Mouse (Mus musculus): ENCODE measurements around the gene Usp39. TPM values are rescaled to one million over a fixed set of nuclear protein-coding genes. Genes with fewer than 3 reads are reported as not detected.

Gene Usp39
- polyA plus RNA-seq, 1 experiment from 2014 or later, result 46.6 TPM

DNA sequence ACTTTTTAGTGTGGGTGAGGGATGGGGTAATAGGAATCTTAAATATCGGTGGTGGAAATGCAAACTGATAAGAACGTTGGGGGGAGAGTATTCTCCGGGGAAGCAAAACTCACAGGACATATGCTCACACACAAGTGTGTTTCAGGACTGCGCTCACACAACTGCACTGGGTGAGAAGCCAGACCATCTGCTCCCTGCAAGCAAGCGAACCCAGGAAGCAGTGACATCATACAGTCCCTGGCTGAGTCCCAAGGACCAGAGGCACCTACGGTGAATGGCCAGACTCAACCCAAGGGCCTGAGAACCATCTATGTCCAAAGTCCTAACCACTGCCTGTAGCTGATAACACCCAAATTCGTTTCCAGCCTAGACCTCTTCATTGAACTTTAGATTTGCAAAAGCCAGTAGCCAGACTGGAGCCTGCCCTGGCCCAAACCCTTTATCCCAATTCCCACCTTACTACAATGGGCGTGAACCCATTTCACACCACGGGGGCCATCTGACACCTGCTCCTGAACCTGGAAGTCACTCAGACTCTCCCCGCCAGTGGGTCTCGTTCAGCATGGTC is 73.9 kb downstream of the Usp39 start:
- H3K4me3 ChIP-seq (ENCODE audit: low read depth, low read length), result no peak overlapping the region
- no peak overlapping the region for H3K9ac ChIP-seq (ENCODE audit: low read depth, low read length)
- H3K4me1 ChIP-seq (ENCODE audit: control insufficient read depth, insufficient read depth, low read length), result no peaks in the 10 kb centered on the region
- 82% methylated on average over 11 of the region's 11 CpGs for WGBS
- no peaks in the 10 kb centered on the region for H3K9me3 ChIP-seq (ENCODE audit: control insufficient read depth, low read length)
- H3K4me2 ChIP-seq (ENCODE audit: low read depth, low read length), result no peak overlapping the region
- no peaks in the 10 kb centered on the region for H3K27me3 ChIP-seq (replicated peaks; ENCODE audit: control insufficient read depth, insufficient read depth, low read length)
- no peak for ATAC-seq (ENCODE audit: low read depth)
- H3K36me3 ChIP-seq (ENCODE audit: control insufficient read depth, insufficient read depth, low read length), result no peaks in the 10 kb centered on the region
- no peak overlapping the region for H3K27ac ChIP-seq (replicated peaks; ENCODE audit: low read depth, low read length)
- no peak for DNase-seq (ENCODE audit: low spot score)

- Histone ChIP-seq H3K4me2 (ENCODE audit: low read depth, low read length) (no peak overlapping the region), H3K9me3 (ENCODE audit: control insufficient read depth, low read length) (no peaks in the 10 kb centered on the region), H3K27ac (replicated peaks; ENCODE audit: low read depth, low read length) (no peak overlapping the region), H3K9ac (ENCODE audit: low read depth, low read length) (no peak overlapping the region), H3K4me1 (ENCODE audit: control insufficient read depth, insufficient read depth, low read length) (no peaks in the 10 kb centered on the region), H3K27me3 (replicated peaks; ENCODE audit: control insufficient read depth, insufficient read depth, low read length) (no peaks in the 10 kb centered on the region), H3K4me3 (ENCODE audit: low read depth, low read length) (no peak overlapping the region), H3K36me3 (ENCODE audit: control insufficient read depth, insufficient read depth, low read length) (no peaks in the 10 kb centered on the region)
- 78% methylated on average over 5 of the region's 5 CpGs for WGBS
- ATAC-seq (ENCODE audit: low read depth) (no peak), DNase-seq (ENCODE audit: low spot score) (no peak)
These were observed 74.7 kb downstream of the Usp39 start for GRCm38 (mm10) chr6:72270258-72270657.

Other genes starting within 250 kb of the Usp39 start
- 31.3 and 33.6 TPM in 2 replicates for gene St3gal5, start 247.6 kb downstream of the Usp39 start, polyA plus RNA-seq (2014; fragmentation: Nextera tagmentation; extraction: Ambion mirVana)
- 12.1 and 12.9 TPM in 2 replicates for gene Atoh8, start 109.6 kb downstream of the Usp39 start, polyA plus RNA-seq (2014; fragmentation: Nextera tagmentation; extraction: Ambion mirVana)
- not detected in 2 replicates for gene Sftpb, start 40.6 kb downstream of the Usp39 start, polyA plus RNA-seq (2014; fragmentation: Nextera tagmentation; extraction: Ambion mirVana)
- gene 0610030E20Rik, start 2.1 kb upstream of the Usp39 start, polyA plus RNA-seq (2014; fragmentation: Nextera tagmentation; extraction: Ambion mirVana), result 19.6 and 25.0 TPM in 2 replicates
- 16.3 and 17.6 TPM in 2 replicates for gene Tmem150a, start 10.3 kb upstream of the Usp39 start, polyA plus RNA-seq (2014; fragmentation: Nextera tagmentation; extraction: Ambion mirVana)
- 79.9 and 81.1 TPM in 2 replicates for gene Rnf181, start 21.8 kb upstream of the Usp39 start, polyA plus RNA-seq (2014; fragmentation: Nextera tagmentation; extraction: Ambion mirVana)
- gene Vamp5, start 35.3 kb upstream of the Usp39 start, polyA plus RNA-seq (2014; fragmentation: Nextera tagmentation; extraction: Ambion mirVana), result 20.3 and 22.3 TPM in 2 replicates
- 130 and 144 TPM in 2 replicates for gene Vamp8, start 45.5 kb upstream of the Usp39 start, polyA plus RNA-seq (2014; fragmentation: Nextera tagmentation; extraction: Ambion mirVana)
- 15.0 and 15.7 TPM in 2 replicates for gene Ggcx, start 69.1 kb upstream of the Usp39 start, polyA plus RNA-seq (2014; fragmentation: Nextera tagmentation; extraction: Ambion mirVana)
- gene Mat2a, start 94.4 kb upstream of the Usp39 start, polyA plus RNA-seq (2014; fragmentation: Nextera tagmentation; extraction: Ambion mirVana), result 292 and 321 TPM in 2 replicates
- not detected in 2 replicates for gene Sh2d6, start 176.5 kb upstream of the Usp39 start, polyA plus RNA-seq (2014; fragmentation: Nextera tagmentation; extraction: Ambion mirVana)
- 70.8 and 75.9 TPM in 2 replicates for gene Capg, start 199.2 kb upstream of the Usp39 start, polyA plus RNA-seq (2014; fragmentation: Nextera tagmentation; extraction: Ambion mirVana)